Mouse (Mus musculus): ENCODE results near the gene 3110082I17Rik. TPM values are rescaled to one million over a fixed set of nuclear protein-coding genes. Genes with fewer than 3 reads are reported as not detected.
A peak's percentile ranks its signal among the peaks of the same experiment; 100 is the strongest.

3110082I17Rik gene
- polyA plus RNA-seq, 1 experiment from 2014 or later: 15.1 TPM

GRCm38 (mm10) chr5:139370336-139370735 lies 90.0 kb downstream of the 3110082I17Rik start:
- Histone ChIP-seq H3K36me3 (no peaks in the 10 kb centered on the region), H3K4me3 (no peak overlapping the region), H3K9ac (0 out of 2 replicates have a peak overlapping the region, but pooled peaks have one; percentile 93), H3K9me3 (no peaks in the 10 kb centered on the region), H3K4me1 (replicated peaks) (peaks cover 31% of the 10 kb centered on the region), H3K27ac (replicated peaks) (no peak overlapping the region), H3K4me2 (no peak overlapping the region), H3K27me3 (no peaks in the 10 kb centered on the region)
- WGBS: 93% methylated on average over 6 of the region's 6 CpGs
- no peak for ATAC-seq (ENCODE audit: low read depth)

GRCm38 (mm10) chr5:139368638-139369320 lies 91.5 kb downstream of the 3110082I17Rik start:
- ATAC-seq (ENCODE audit: low read depth): no peak
- no peak overlapping the region for H3K27ac ChIP-seq (replicated peaks)
- H3K9ac ChIP-seq: no peak overlapping the region
- H3K9me3 ChIP-seq: no peaks in the 10 kb centered on the region
- H3K4me3 ChIP-seq: no peak overlapping the region
- whole genome bisulfite sequencing: 88% methylated on average over 11 of the region's 11 CpGs
- H3K4me1 ChIP-seq (replicated peaks): peaks cover 43% of the 10 kb centered on the region
- H3K36me3 ChIP-seq: no peaks in the 10 kb centered on the region
- no peaks in the 10 kb centered on the region for H3K27me3 ChIP-seq
- H3K4me2 ChIP-seq: no peak overlapping the region

GRCm38 (mm10) chr5:139367884-139368458 lies 92.4 kb downstream of the 3110082I17Rik start:
- Histone ChIP-seq H3K4me1 (replicated peaks) (peaks cover 43% of the 10 kb centered on the region), H3K27ac (replicated peaks) (no peak overlapping the region), H3K36me3 (no peaks in the 10 kb centered on the region), H3K9me3 (no peaks in the 10 kb centered on the region), H3K4me2 (no peak overlapping the region), H3K27me3 (no peaks in the 10 kb centered on the region), H3K9ac (no peak overlapping the region), H3K4me3 (no peak overlapping the region)
- no peak for ATAC-seq (ENCODE audit: low read depth)
- 92% methylated on average over 4 of the region's 4 CpGs for WGBS

GRCm38 (mm10) chr5:139366484-139366883 lies 93.8 kb downstream of the 3110082I17Rik start:
- Histone ChIP-seq H3K4me1 (replicated peaks) (peaks cover 30% of the 10 kb centered on the region), H3K4me3 (no peak overlapping the region), H3K27ac (replicated peaks) (no peak overlapping the region), H3K9ac (no peak overlapping the region), H3K36me3 (no peaks in the 10 kb centered on the region), H3K27me3 (no peaks in the 10 kb centered on the region), H3K9me3 (no peaks in the 10 kb centered on the region), H3K4me2 (no peak overlapping the region)
- no peak for ATAC-seq (ENCODE audit: low read depth)
- WGBS: 77% methylated on average over 11 of the region's 11 CpGs

- no peak overlapping the region for H3K4me2 ChIP-seq
- H3K9me3 ChIP-seq: no peaks in the 10 kb centered on the region
- no peak overlapping the region for H3K4me3 ChIP-seq
- H3K4me1 ChIP-seq (replicated peaks): peaks cover 24% of the 10 kb centered on the region
- ATAC-seq (ENCODE audit: low read depth): no peak
- no peak overlapping the region for H3K27ac ChIP-seq (replicated peaks)
- no peaks in the 10 kb centered on the region for H3K36me3 ChIP-seq
- no peak overlapping the region for H3K9ac ChIP-seq
- 91% methylated on average over 1 of the region's 1 CpGs for WGBS
- no peaks in the 10 kb centered on the region for H3K27me3 ChIP-seq
Observed at GRCm38 (mm10) chr5:139365827-139366226, 94.5 kb downstream of the 3110082I17Rik start.

GRCm38 (mm10) chr5:139364911-139365571 lies 95.3 kb downstream of the 3110082I17Rik start:
- H3K9ac ChIP-seq: peak overlapping the region; percentile 38
- ATAC-seq (ENCODE audit: low read depth): peak; percentile 38
- no peaks in the 10 kb centered on the region for H3K27me3 ChIP-seq
- no peak overlapping the region for H3K4me3 ChIP-seq
- no peaks in the 10 kb centered on the region for H3K9me3 ChIP-seq
- WGBS: 37% methylated on average over 5 of the region's 5 CpGs
- peaks cover 16% of the 10 kb centered on the region for H3K4me1 ChIP-seq (replicated peaks)
- H3K27ac ChIP-seq (replicated peaks): peak overlapping the region; percentile 57
- H3K4me2 ChIP-seq: no peak overlapping the region
- no peaks in the 10 kb centered on the region for H3K36me3 ChIP-seq

- H3K4me3 ChIP-seq: no peak overlapping the region
- no peaks in the 10 kb centered on the region for H3K9me3 ChIP-seq
- H3K36me3 ChIP-seq: no peaks in the 10 kb centered on the region
- peak overlapping the region; percentile 38 for H3K9ac ChIP-seq
- no peak overlapping the region for H3K4me2 ChIP-seq
- peak overlapping the region; percentile 57 for H3K27ac ChIP-seq (replicated peaks)
- 43% methylated on average over 12 of the region's 12 CpGs for WGBS
- peaks cover 13% of the 10 kb centered on the region for H3K4me1 ChIP-seq (replicated peaks)
- ATAC-seq (ENCODE audit: low read depth): peak; percentile 77
- no peaks in the 10 kb centered on the region for H3K27me3 ChIP-seq
Observed at GRCm38 (mm10) chr5:139364260-139364910, 95.9 kb downstream of the 3110082I17Rik start.

GRCm38 (mm10) chr5:139363858-139364257 lies 96.5 kb downstream of the 3110082I17Rik start:
- Histone ChIP-seq H3K9ac (no peak overlapping the region), H3K4me3 (no peak overlapping the region), H3K36me3 (no peaks in the 10 kb centered on the region), H3K4me1 (replicated peaks) (peaks cover 13% of the 10 kb centered on the region), H3K9me3 (no peaks in the 10 kb centered on the region), H3K27me3 (no peaks in the 10 kb centered on the region), H3K27ac (replicated peaks) (no peak overlapping the region), H3K4me2 (no peak overlapping the region)
- no peak for ATAC-seq (ENCODE audit: low read depth)
- WGBS: 74% methylated on average over 7 of the region's 7 CpGs

- H3K27me3 ChIP-seq: no peaks in the 10 kb centered on the region
- 94% methylated on average over 5 of the region's 5 CpGs for whole genome bisulfite sequencing
- no peak overlapping the region for H3K4me2 ChIP-seq
- no peak overlapping the region for H3K9ac ChIP-seq
- no peak overlapping the region for H3K27ac ChIP-seq (replicated peaks)
- no peak for ATAC-seq (ENCODE audit: low read depth)
- no peak overlapping the region for H3K4me3 ChIP-seq
- no peaks in the 10 kb centered on the region for H3K36me3 ChIP-seq
- peaks cover 16% of the 10 kb centered on the region for H3K4me1 ChIP-seq (replicated peaks)
- no peaks in the 10 kb centered on the region for H3K9me3 ChIP-seq
Observed at GRCm38 (mm10) chr5:139359244-139359643, 101.1 kb downstream of the 3110082I17Rik start.

- Histone ChIP-seq H3K9ac (no peak overlapping the region), H3K4me3 (no peak overlapping the region), H3K4me1 (replicated peaks) (peaks cover 15% of the 10 kb centered on the region), H3K27me3 (no peaks in the 10 kb centered on the region), H3K36me3 (no peaks in the 10 kb centered on the region), H3K9me3 (no peaks in the 10 kb centered on the region), H3K27ac (replicated peaks) (no peak overlapping the region), H3K4me2 (no peak overlapping the region)
- ATAC-seq (ENCODE audit: low read depth): no peak
- 88% methylated on average over 2 of the region's 2 CpGs for WGBS
Observed at GRCm38 (mm10) chr5:139358653-139359052, 101.7 kb downstream of the 3110082I17Rik start.

- no peak overlapping the region for H3K9ac ChIP-seq
- H3K27ac ChIP-seq (replicated peaks): no peak overlapping the region
- no peaks in the 10 kb centered on the region for H3K36me3 ChIP-seq
- H3K4me3 ChIP-seq: no peak overlapping the region
- H3K9me3 ChIP-seq: no peaks in the 10 kb centered on the region
- no peak for ATAC-seq (ENCODE audit: low read depth)
- peaks cover 6% of the 10 kb centered on the region for H3K27me3 ChIP-seq
- no peak overlapping the region for H3K4me2 ChIP-seq
- peaks cover 21% of the 10 kb centered on the region for H3K4me1 ChIP-seq (replicated peaks)
- 39% methylated on average over 19 of the region's 19 CpGs for WGBS
Observed at GRCm38 (mm10) chr5:139355235-139355772, 105.0 kb downstream of the 3110082I17Rik start.

- no peak for ATAC-seq (ENCODE audit: low read depth)
- H3K9ac ChIP-seq: no peak overlapping the region
Observed at GRCm38 (mm10) chr5:139353946-139354345, 106.4 kb downstream of the 3110082I17Rik start.

More at GRCm38 (mm10) chr5:139353946-139354345, 106.4 kb downstream of the 3110082I17Rik start:
- H3K9me3 ChIP-seq: no peaks in the 10 kb centered on the region
- no peak overlapping the region for H3K27ac ChIP-seq (replicated peaks)
- no peak overlapping the region for H3K4me2 ChIP-seq
- peaks cover 6% of the 10 kb centered on the region for H3K27me3 ChIP-seq
- no peaks in the 10 kb centered on the region for H3K36me3 ChIP-seq
- 90% methylated on average over 11 of the region's 11 CpGs for WGBS
- peaks cover 21% of the 10 kb centered on the region for H3K4me1 ChIP-seq (replicated peaks)
- no peak overlapping the region for H3K4me3 ChIP-seq
